Mouse (Mus musculus) cerebellum, adult 18-20 months (tissue): ENCODE measurements at regions not wholly inside any gene's neighbourhood (a gene's known extent, or its start where the extent isn't known, plus 50 kb on each side); places are given as distances from the start of the nearest gene placed in this dataset.

ENCODE experiments used
- DNase-seq, 2 experiments: peaks; one replicate each; pipeline ENCODE4 v3.0.0; 2021

- no peak for DNase-seq
These were observed 309.6 kb upstream of the Isl1 start for GRCm38 (mm10) chr13:116619105-116619504.

DNA sequence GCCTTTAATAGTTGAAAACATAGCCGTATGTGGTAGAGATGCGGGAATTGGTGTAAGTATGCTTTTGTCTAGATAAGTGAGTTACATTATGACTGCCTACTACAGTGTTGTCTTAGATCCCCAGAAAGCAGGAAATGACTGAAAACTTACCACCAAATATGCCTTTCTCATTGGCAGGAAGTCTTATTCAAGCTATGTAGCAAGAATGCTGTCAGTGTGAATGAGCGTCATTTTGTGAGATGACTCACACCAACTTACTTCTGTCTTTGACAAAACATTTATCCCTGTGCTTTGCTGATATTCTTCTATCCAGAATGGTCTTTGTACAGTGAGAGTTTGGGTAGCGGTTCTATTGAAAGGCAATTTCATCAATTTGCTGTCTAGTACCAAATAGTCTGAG, 286.9 kb upstream of the Isl1 start:
- no peak for DNase-seq

- DNase-seq: no peak
These were observed 286.0 kb upstream of the Isl1 start for GRCm38 (mm10) chr13:116595512-116595911.

- DNase-seq: no peak
These were observed 266.5 kb upstream of the Isl1 start for GRCm38 (mm10) chr13:116575958-116576335.

- DNase-seq: no peak
These were observed 265.9 kb upstream of the Isl1 start for GRCm38 (mm10) chr13:116575274-116575957.

GRCm38 (mm10) chr13:116555053-116555452, 245.6 kb upstream of the Isl1 start:
- peak; percentile 2 to 10 for DNase-seq

- no peak for DNase-seq
These were observed 225.7 kb upstream of the Isl1 start for GRCm38 (mm10) chr13:116535211-116535610.

GRCm38 (mm10) chr13:116533163-116533562, 223.7 kb upstream of the Isl1 start:
- DNase-seq: no peak

DNA sequence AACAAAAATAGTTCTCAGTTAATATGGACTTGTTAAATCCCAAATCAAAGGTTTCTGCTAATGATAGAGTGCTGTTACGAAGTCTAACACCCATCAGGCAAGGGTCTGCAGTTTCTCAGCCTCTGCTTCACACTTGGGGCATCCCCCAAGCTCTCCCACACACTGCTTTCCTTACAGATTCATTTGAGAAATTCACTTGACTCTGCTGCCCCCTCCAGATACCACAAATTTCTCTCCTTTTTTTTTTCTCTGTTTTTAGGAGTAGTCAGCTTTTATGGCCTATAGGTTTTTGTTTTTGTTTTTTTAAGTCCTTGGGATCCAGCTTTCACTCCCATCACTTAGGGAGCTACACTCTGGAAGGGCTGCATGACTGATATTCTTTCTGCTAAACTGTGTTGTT, 218.8 kb upstream of the Isl1 start:
- no peak for DNase-seq

DNA sequence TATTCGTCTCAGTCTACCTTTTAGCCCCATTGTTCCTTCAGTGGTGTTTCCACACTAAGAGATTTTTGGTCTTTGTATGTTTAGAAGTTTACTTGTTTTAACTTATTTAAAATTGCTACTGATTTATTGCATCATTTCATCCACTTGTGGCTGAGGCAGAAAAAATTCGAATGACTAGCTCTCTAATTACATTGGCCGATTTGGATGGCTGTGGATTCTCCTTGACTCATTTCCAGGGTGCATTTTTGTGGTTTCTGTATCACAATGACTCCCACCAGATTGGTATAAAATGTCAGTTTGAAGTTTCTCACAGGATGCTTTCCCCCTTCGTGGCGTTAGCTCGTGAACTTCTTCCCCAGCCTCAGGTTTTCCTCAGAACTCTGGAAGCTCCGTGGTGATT, 217.5 kb upstream of the Isl1 start:
- DNase-seq: no peak

DNA sequence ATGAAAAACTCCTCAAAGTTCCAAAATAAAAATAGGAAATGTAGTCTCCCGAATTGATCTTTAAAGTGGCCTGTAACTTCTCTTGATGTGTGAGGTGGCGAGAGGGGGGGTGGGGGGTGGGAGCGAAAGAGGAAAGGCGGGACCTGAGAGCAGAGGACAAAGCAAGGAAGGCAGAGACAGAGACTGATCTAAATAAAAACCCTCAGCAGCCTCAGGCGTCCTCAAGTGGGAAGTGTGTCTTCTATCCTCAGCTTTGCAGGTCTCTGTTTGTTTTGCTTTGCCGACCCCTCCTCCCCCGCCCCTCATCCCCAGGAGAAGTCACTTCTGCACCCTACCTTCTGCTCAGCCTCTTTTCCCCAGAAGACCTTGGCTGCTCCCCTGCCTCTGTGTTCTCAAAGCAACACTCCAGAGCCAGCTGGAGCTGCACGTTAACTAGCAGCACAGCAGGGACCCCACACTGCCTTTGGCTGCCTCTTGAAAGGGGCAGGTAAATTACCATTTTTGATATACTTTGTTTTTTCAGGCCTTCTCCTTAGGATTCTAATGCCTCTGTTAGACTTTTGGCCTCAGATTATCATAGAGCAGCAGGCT, 214.3 kb upstream of the Isl1 start:
- DNase-seq: no peak

- no peak for DNase-seq
These were observed 205.3 kb upstream of the Isl1 start for GRCm38 (mm10) chr13:116514640-116515311.

DNA sequence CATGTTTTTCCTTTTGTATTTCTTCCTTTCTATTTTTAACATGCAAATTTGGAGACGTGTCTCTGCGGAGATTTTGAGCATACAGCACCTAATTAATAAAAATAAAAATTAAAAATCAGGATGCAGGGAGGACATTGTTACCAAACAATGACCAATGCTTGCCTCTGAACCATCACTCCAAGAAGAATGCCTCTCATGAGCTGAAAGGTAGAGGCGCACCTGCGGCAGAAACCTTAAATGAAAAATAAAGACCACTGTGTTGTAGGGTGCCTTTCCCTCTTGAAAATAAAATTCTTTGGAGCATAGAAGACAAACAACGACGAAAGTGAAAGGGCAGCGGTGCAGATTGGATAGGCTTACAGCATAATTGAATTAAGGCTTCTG, 204.8 kb upstream of the Isl1 start:
- no peak for DNase-seq

GRCm38 (mm10) chr13:116512398-116512797, 202.9 kb upstream of the Isl1 start:
- DNase-seq: no peak

GRCm38 (mm10) chr13:116508213-116508811, 198.8 kb upstream of the Isl1 start:
- no peak for DNase-seq

DNA sequence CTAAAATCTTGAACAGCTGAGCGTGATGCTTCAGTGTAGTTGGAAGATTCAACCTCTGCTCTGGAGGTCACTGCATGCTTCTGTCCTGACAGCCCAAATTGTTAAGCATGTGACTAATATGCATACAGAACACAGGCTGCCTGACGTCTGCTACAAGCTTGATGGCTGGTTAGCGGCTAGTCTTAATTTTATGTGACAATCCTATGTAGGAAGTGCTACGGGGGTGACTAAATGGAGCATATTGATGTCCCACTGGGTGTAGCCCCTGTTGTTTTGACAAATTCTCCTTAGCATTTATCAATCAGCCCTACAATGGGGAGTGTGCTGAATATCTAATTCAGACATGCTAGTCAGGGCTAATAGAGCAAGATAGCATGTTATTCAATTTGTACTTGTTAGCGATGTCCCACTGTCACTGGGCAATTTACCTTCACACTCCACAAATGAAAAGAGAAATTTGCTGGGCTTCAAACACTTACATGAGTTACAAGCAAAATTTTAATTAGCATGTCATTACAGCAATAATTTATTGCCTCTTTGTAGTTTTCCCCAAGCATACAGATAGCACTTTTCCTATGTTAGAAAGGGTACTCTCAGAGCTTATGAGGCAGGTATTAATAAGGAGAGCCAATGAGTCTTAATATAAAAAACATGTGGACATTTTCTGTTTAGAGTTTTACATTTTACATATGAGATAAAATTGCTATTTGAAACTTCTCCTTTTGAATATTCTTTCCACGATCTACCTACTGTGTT, 188.3 kb upstream of the Isl1 start:
- no peak for DNase-seq

GRCm38 (mm10) chr13:116495641-116496040, 186.2 kb upstream of the Isl1 start:
- no peak for DNase-seq

- no peak for DNase-seq
These were observed 179.9 kb upstream of the Isl1 start for GRCm38 (mm10) chr13:116489420-116489819.

DNA sequence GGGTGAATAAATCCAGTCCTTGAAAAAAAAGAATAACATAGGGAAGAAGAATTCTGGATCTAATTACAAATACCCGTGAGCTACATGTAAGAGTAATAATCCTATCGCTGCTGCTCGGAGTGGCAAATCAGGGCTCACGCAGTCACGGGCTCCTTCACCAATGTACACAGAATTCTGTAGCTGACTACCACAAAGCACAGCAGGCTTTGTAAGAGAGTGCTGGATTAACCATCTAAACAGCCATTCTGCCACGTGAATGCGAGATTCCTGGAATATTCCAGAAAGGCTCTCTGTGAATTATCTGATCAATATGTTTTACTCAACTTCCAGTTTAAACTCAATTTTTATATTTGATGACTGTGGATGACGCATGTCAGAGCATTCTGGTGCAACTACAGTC, 165.1 kb upstream of the Isl1 start:
- no peak for DNase-seq

GRCm38 (mm10) chr13:116461757-116462156, 152.3 kb upstream of the Isl1 start:
- DNase-seq: no peak

DNA sequence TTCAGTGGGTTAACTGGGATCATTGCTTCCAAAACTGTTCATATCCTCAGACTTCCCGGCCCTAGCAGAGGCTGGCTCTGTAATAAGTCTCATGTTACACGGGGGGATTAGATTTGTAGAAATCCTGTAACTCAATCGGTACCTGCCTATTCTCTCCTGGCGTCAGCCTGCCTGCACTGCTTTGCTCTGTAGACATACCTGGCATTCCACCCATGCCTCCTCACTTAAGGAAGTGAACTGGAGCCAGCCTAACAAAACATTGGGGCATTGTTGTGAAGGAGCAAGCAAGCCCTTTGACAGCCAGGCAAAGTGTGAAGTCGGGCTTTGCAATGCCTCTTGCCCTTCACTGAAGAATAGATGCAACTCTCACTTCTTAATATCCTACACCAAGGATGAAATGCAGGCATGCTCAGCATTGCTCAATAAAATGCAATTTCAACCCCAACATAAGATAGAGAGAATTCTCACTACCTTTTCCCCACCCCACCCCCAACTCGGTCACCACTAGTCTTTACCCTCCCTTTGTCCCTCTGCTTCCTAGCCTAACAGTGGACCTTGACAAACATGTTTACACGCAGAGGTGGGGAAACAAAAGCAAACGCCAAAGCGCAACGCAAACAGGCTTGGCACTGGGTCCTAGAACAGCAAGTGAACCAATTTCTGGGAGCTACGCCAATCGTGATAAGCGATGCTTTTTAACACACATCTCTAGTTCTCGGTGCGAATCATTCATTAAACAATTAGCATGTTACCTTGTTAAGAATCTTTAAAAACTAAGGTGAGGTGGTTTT, 133.9 kb upstream of the Isl1 start:
- DNase-seq: no peak

DNA sequence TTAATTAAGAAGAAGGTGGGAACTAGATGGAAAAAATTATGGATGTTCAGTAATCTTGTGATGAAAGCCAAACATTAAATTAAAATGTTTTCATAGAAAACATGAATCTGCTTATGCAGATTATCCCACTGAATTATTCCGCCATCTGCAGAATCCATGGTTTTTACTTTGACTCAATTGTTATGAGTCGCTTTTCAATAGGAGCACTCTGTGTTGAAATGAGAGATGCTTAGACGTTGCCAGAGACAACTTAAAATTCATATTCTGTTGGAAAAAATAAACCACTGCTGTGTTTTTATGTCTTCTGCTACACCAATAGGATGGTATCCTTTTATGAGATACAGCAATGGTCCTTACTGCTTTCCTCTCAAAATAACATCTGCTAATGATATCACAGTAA, 108.3 kb upstream of the Isl1 start:
- DNase-seq: no peak
